Mouse (Mus musculus): ENCODE results near the gene Gm9.

GRCm38 (mm10) chrX:37168742-37169141, 42.1 kb downstream of the Gm9 start, which contains the start of gene Akap14:
- no peak for TF ChIP-seq POLR2A (IDR thresholded peaks at IDR 0.05; ENCODE audit: low read depth, low read length)
- no peak for TF ChIP-seq CTCF (IDR thresholded peaks at IDR 0.05; ENCODE audit: extremely low read depth, insufficient read length, insufficient replicate concordance, low read depth, low read length)

Data from small intestine, adult 2 months (tissue).